13 mouse cellular contexts compared by ENCODE assay signal in genomic region chr6:121407571-121408011, GRCm38 (mm10).
DNase-seq lines count a peak whose midpoint lies in the region; ATAC-seq and TF ChIP-seq lines count a peak whose summit lies in the region.
"Had no signal": no experiment of that assay in that cellular context is flagged by ENCODE, and none has a peak within 500 bp of the region (broad histone marks: within the 10 kb centered on the region; RNA-seq: fewer than 3 reads in every experiment).

No protein-coding gene starts in this region.

- TF ChIP-seq CTCF in layer of hippocampus, adult 2 months (conservative IDR thresholded peaks at IDR 0.05), result no peak

- peaks cover 16% of the 10 kb centered on the region for H3K4me1 ChIP-seq in forebrain, embryonic 15.5 days
- H3K4me1 ChIP-seq in forebrain, embryonic 13.5 days, result peaks cover 17% of the 10 kb centered on the region
- H3K4me1 ChIP-seq in hindbrain, embryonic 13.5 days (replicated peaks), result peaks cover 32% of the 10 kb centered on the region

- 20% methylated on average over 5 of the region's 5 CpGs for WGBS in forebrain, embryonic 15.5 days
- WGBS in forebrain, embryonic 13.5 days, result 27% methylated on average over 5 of the region's 5 CpGs
- WGBS in hindbrain, embryonic 13.5 days, result 22% methylated on average over 5 of the region's 5 CpGs

- no peak overlapping the region for H3K4me3 ChIP-seq in forebrain, embryonic 15.5 days
- no peak overlapping the region for H3K4me3 ChIP-seq in forebrain, embryonic 13.5 days
- H3K4me3 ChIP-seq in layer of hippocampus, adult 2 months, result no peak overlapping the region
- H3K4me3 ChIP-seq in hindbrain, embryonic 13.5 days, result no peak overlapping the region
- H3K4me3 ChIP-seq: myocyte had no signal

- no peaks in the 10 kb centered on the region for H3K9me3 ChIP-seq in forebrain, embryonic 15.5 days
- no peaks in the 10 kb centered on the region for H3K9me3 ChIP-seq in forebrain, embryonic 13.5 days (replicated peaks)
- H3K9me3 ChIP-seq in hindbrain, embryonic 13.5 days, result no peaks in the 10 kb centered on the region

- H3K4me2 ChIP-seq in forebrain, embryonic 15.5 days (replicated peaks), result no peak overlapping the region
- no peak overlapping the region for H3K4me2 ChIP-seq in forebrain, embryonic 13.5 days
- no peak overlapping the region for H3K4me2 ChIP-seq in hindbrain, embryonic 13.5 days

- 0 out of 2 replicates have a peak overlapping the region, but pooled peaks have one; percentile 8 for H3K27ac ChIP-seq in forebrain, embryonic 15.5 days (replicated peaks)
- H3K27ac ChIP-seq in forebrain, embryonic 13.5 days, result no peak overlapping the region
- H3K27ac ChIP-seq in layer of hippocampus, adult 2 months, result peak overlapping the region; percentile 33; the same call in 1 of the 2 replicates
- H3K27ac ChIP-seq in hindbrain, embryonic 13.5 days, result peak overlapping the region; percentile 85

- no peak overlapping the region for H3K9ac ChIP-seq in forebrain, embryonic 15.5 days (replicated peaks)
- no peak overlapping the region for H3K9ac ChIP-seq in forebrain, embryonic 13.5 days
- peak overlapping the region; percentile 36; the same call in 1 of the 2 replicates for H3K9ac ChIP-seq in hindbrain, embryonic 13.5 days

- ATAC-seq in forebrain, embryonic 15.5 days (replicated peaks), result no peak; the same call in 1 of the 2 replicates
- ATAC-seq in forebrain, embryonic 13.5 days, result no peak
- ATAC-seq in hindbrain, embryonic 13.5 days (ENCODE audit: low FRiP score), result no peak; the same call in 1 of the 2 replicates
- no peak for ATAC-seq in monocyte, adult 5-6 weeks (replicated peaks; ENCODE audit: insufficient number of reproducible peaks, low FRiP score, low TSS enrichment, poor library complexity, severe bottlenecking)

- peaks cover 10% of the 10 kb centered on the region for H3K27me3 ChIP-seq in forebrain, embryonic 15.5 days
- peaks cover 23% of the 10 kb centered on the region for H3K27me3 ChIP-seq in forebrain, embryonic 13.5 days
- peaks cover 32% of the 10 kb centered on the region for H3K27me3 ChIP-seq in hindbrain, embryonic 13.5 days

- DNase-seq in layer of hippocampus, adult 2 months (ENCODE audit: low spot score in 2 of 2), result no peak
- no peak for DNase-seq in layer of hippocampus, postnatal 25 days (ENCODE audit: extremely low spot score in 1 of 2, low spot score in 1 of 2)
- peak; percentile 30 for DNase-seq in neural tube, embryonic 10.5 days (ENCODE audit: extremely low spot score, low spot score)
- DNase-seq in spleen, postnatal 10 days (ENCODE audit: low spot score in 2 of 2), result no peak
- DNase-seq: cerebellum, postnatal 36 days; heart, postnatal 36 days; right cerebral cortex, postnatal 4 days; thymus, postnatal 14 days had no signal

- no peaks in the 10 kb centered on the region for H3K36me3 ChIP-seq in forebrain, embryonic 15.5 days
- H3K36me3 ChIP-seq in forebrain, embryonic 13.5 days (ENCODE audit: poor library complexity, severe bottlenecking), result no peaks in the 10 kb centered on the region
- H3K36me3 ChIP-seq in hindbrain, embryonic 13.5 days, result peaks cover 2% of the 10 kb centered on the region; the same call in 1 of the 2 replicates
